Mouse (Mus musculus) stomach, embryonic 15.5 days (tissue): Measurements from ENCODE around the gene Plppr1. TPM values are rescaled to one million over a fixed set of nuclear protein-coding genes. Genes with fewer than 3 reads are reported as not detected.

Source experiments
- ATAC-seq: fragments of 200-750 bp; cut with Nextera tagmentation; 2 replicates; pipeline ENCODE4 v1.8.0; 2017; ENCODE audit warnings: low read depth, moderate number of reproducible peaks, moderate TSS enrichment; ENCODE audit not compliant: insufficient read depth, low FRiP score
- H3K27ac ChIP-seq: fragments of 300-500 bp; sonication (generic); 2 replicates; pipeline ENCODE4 v1.5.1; 2015; ENCODE audit warnings: mild to moderate bottlenecking, inconsistent platforms
- H3K27me3 ChIP-seq: fragments of 300-500 bp; sonication (generic); replicated peaks from 2 replicates; pipeline ENCODE4 v1.6.1; 2015; ENCODE audit warnings: inconsistent platforms
- H3K36me3 ChIP-seq: fragments of 300-500 bp; sonication (generic); 2 replicates; pipeline ENCODE4 v1.6.1; 2015; ENCODE audit warnings: inconsistent platforms
- H3K4me1 ChIP-seq: fragments of 300-500 bp; sonication (generic); 2 replicates; pipeline ENCODE4 v1.6.1; 2015; ENCODE audit warnings: inconsistent platforms
- H3K4me2 ChIP-seq: fragments of 300-500 bp; sonication (generic); 2 replicates; pipeline ENCODE4 v1.6.1; 2015; ENCODE audit warnings: mild to moderate bottlenecking, inconsistent platforms
- H3K4me3 ChIP-seq: fragments of 300-500 bp; sonication (generic); replicated peaks from 2 replicates; pipeline ENCODE4 v1.5.1; 2015; ENCODE audit warnings: inconsistent platforms
- H3K9ac ChIP-seq: fragments of 300-500 bp; sonication (generic); 2 replicates; pipeline ENCODE4 v1.6.1; 2015; ENCODE audit warnings: inconsistent platforms
- H3K9me3 ChIP-seq: fragments of 300-500 bp; sonication (generic); 2 replicates; pipeline ENCODE4 v1.6.1; 2016; ENCODE audit warnings: inconsistent platforms
- WGBS: fragments of 180-500 bp; shearing (Covaris S2); methylation state at CpG from one replicate; pipeline ENCODE4 v1.1.7; 2015; 5-methylcytosine and 5-hydroxymethylcytosine counted together
- polyA plus RNA-seq: library from polyadenylated mRNA; unstranded; fragments of >200 nt; fragmentation: Nextera tagmentation; extraction: Ambion mirVana; gene quantifications from 2 replicates; pipeline ENCODE4 v1.2.1, GENCODE M21; 2015

Plppr1 gene
- polyA plus RNA-seq, 1 experiment from 2014 or later: 2.4 TPM

DNA sequence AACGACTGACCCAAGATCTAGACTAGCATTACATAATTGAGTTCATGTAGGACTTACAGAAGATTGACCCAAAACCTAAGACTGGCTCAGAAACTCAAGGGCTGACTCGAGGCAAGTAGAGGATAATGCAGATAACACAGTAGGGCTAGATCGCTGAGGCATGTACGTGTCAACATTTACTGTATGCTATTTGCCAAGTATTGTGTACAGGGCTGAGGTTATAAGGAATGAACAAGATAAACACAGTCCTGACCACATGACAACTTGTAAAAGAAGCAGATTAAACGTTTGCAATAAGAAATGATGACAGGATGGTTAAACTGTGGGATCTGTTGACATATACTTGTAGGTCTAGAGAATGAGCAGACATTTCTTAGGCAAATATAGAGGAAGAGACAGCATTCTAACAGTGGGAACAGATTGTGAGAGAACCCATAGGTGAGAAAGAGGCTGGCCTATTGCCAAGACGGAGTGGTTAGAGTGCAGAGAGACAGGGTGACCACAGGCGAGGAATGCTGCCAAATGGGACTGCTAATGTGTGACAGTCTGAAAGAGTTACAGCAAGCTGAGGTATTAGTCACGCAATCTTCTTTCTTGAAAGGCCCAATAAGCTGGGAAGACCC is 138.2 kb downstream of the Plppr1 start:
- Histone ChIP-seq H3K9ac (no peak overlapping the region), H3K4me1 (no peaks in the 10 kb centered on the region), H3K4me3 (no peak overlapping the region), H3K27ac (no peak overlapping the region), H3K9me3 (no peaks in the 10 kb centered on the region), H3K27me3 (no peaks in the 10 kb centered on the region), H3K4me2 (no peak overlapping the region), H3K36me3 (no peaks in the 10 kb centered on the region)
- peak; percentile 86 for ATAC-seq
- 35% methylated on average over 8 of the region's 8 CpGs for WGBS

DNA sequence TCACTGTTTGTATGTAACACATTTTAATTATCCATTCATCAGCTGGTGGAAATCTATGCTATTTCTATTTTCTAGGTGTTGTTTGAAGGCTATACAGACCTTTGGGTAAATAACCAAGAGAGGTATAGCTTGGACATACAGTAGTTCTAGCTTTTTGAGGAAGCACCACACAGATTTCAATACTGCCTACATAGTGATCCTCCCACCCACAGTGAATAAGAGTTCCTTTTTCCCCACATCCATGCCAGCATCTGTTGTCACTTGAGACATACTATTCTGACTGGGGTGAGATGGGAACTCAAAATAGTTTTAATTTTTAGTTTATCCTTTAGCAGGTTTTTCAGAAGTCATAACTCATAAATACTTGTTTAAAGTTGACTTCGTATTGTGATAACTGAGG is 151.4 kb downstream of the Plppr1 start:
- ATAC-seq: no peak

DNA sequence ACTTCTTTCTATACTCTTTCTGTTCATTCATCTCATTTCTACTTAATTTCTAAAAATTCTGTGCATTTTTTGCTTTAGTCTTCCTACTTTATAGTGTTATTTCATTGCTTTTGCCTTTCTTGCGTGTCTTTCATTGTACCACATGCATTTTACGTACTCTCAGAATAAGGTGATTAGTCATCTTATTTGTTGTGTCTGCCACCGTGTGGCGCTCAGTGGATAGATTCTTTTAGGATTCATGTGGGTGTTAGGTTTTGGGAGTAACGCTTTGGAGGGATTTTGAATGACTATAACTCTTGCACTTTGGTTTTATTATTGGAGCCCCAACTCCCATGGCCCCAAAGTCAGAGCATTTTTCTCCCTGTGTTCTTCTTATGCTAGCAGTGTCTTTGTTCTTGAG is 152.5 kb downstream of the Plppr1 start:
- no peaks in the 10 kb centered on the region for H3K4me1 ChIP-seq
- ATAC-seq: no peak
- no peak overlapping the region for H3K4me3 ChIP-seq
- H3K27me3 ChIP-seq: no peaks in the 10 kb centered on the region
- no peaks in the 10 kb centered on the region for H3K9me3 ChIP-seq
- 61% methylated on average over 5 of the region's 5 CpGs for WGBS
- no peak overlapping the region for H3K9ac ChIP-seq
- H3K36me3 ChIP-seq: no peaks in the 10 kb centered on the region
- no peak overlapping the region for H3K4me2 ChIP-seq
- no peak overlapping the region for H3K27ac ChIP-seq

More for the DNA sequence above, 151.4 kb downstream of the Plppr1 start:
- H3K36me3 ChIP-seq: no peaks in the 10 kb centered on the region
- H3K9me3 ChIP-seq: no peaks in the 10 kb centered on the region
- H3K4me1 ChIP-seq: no peaks in the 10 kb centered on the region
- H3K4me2 ChIP-seq: no peak overlapping the region
- no peak overlapping the region for H3K9ac ChIP-seq
- H3K27me3 ChIP-seq: no peaks in the 10 kb centered on the region
- WGBS: 91% methylated on average over 1 of the region's 1 CpGs
- H3K4me3 ChIP-seq: no peak overlapping the region
- no peak overlapping the region for H3K27ac ChIP-seq

DNA sequence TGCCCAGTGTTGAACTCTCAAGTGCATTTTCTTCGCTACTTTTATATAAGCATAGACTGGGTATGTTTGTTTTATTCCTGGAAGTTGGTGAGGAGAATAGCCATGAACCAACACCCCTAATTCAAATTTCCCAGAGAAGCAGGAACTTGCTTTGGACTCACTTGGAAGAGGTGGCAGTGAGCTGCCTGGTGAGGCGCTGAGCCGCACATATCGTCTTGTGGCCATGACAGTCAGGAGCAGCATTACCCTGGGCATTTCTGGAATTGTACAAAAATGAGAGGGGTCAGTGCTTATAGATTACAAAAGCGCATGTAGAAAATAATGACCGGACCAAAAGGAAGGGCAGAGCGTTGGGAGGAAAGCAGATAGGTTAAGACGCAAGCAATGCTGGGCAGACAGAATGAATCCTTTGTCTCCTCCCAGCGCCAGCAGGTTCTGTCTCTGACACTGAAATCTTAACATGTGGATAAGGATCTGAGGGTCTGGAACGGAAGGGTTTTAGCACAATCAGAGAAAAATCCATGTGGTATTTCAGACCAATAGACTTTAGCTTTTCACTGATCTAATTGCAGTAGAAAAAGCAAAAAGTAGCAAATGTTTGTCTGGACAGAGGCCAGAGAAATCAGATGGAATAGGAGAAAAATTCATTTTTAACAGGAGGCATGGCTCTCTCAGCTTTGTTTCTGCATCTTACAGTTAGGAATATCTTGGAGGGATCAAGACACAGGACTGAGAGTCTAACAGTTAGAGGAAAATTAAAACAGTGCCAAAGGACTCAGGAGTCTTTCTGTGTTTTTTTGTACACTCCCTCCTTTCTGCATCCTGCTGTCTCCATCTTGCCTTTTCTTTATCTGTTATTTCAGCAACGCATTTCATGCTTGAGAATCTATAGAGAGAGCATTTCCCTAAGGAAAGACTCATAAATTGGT is 153.8 kb downstream of the Plppr1 start:
- 49% methylated on average over 11 of the region's 11 CpGs for WGBS
- ATAC-seq: no peak
- H3K4me3 ChIP-seq: no peak overlapping the region

DNA sequence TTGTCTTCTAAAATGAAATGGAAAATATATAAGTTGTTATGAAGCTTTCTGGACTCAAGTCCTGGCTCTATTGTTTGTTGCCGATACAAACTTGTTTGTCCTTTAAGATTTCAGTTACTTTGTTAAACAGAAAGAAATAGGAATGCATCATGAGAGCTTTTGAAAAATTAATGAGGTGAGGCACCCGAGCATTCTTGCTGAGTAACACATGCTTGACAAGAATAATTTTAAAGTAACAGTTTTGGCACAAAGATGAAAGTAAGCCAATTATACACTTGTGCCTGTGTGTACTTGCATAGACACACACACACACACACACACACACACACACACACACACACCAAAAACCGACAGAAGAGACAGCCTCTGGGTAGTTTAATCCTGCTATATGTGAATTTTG is 155.3 kb downstream of the Plppr1 start:
- no peaks in the 10 kb centered on the region for H3K27me3 ChIP-seq
- 65% methylated on average over 3 of the region's 3 CpGs for WGBS
- no peaks in the 10 kb centered on the region for H3K4me1 ChIP-seq
- ATAC-seq: no peak
- no peak overlapping the region for H3K4me3 ChIP-seq
- H3K9me3 ChIP-seq: no peaks in the 10 kb centered on the region
- no peak overlapping the region for H3K27ac ChIP-seq
- H3K4me2 ChIP-seq: no peak overlapping the region
- no peaks in the 10 kb centered on the region for H3K36me3 ChIP-seq
- H3K9ac ChIP-seq: no peak overlapping the region

More for the DNA sequence above, 153.8 kb downstream of the Plppr1 start:
- no peaks in the 10 kb centered on the region for H3K4me1 ChIP-seq
- no peak overlapping the region for H3K27ac ChIP-seq
- no peak overlapping the region for H3K4me2 ChIP-seq
- H3K9ac ChIP-seq: no peak overlapping the region
- H3K9me3 ChIP-seq: no peaks in the 10 kb centered on the region
- no peaks in the 10 kb centered on the region for H3K36me3 ChIP-seq
- H3K27me3 ChIP-seq: no peaks in the 10 kb centered on the region

DNA sequence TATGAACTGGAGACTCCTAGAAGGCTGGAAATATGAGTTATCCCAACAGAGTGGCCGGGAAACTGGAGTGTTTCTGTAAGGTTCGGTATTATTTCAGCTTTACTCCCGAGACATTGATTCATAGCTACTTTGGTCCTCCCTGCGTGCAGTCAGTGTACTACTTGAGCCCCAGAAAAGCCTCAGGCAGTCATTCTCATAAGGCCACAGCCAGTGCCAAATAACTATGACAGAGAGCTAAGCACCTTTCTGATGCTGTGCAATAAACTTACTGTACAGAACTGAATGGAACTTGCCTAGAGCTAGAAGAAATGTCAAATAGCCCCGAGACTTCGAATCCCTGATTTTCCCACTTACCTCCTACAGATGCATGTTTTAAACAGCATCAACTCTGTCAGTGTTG is 164.4 kb downstream of the Plppr1 start:
- H3K4me3 ChIP-seq: no peak overlapping the region
- H3K27me3 ChIP-seq: no peaks in the 10 kb centered on the region
- H3K36me3 ChIP-seq: no peaks in the 10 kb centered on the region
- no peak overlapping the region for H3K4me2 ChIP-seq
- H3K27ac ChIP-seq: no peak overlapping the region
- no peak for ATAC-seq
- no peaks in the 10 kb centered on the region for H3K4me1 ChIP-seq
- no peaks in the 10 kb centered on the region for H3K9me3 ChIP-seq
- WGBS: 71% methylated on average over 6 of the region's 6 CpGs
- H3K9ac ChIP-seq: no peak overlapping the region

DNA sequence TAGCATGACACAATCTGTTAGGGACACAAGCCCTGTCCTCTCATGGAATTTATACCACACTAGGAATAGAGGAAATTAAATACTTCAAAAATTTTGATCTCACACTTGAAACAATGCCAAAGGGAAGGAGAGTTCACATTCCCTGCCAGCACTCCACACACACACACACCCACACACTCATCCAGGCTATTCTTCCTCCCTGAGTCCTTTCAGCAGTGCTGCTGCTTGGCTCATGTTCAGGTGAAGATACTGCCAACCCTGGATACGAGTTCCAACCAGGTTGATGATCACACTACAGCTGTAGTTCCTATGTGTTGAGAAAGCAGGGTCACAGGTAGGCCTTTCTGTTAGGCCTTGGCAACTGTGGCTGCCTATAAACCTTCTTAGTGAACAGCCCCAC is 165.9 kb downstream of the Plppr1 start:
- Histone ChIP-seq H3K4me3 (no peak overlapping the region), H3K9me3 (no peaks in the 10 kb centered on the region), H3K4me2 (no peak overlapping the region), H3K9ac (no peak overlapping the region), H3K27me3 (no peaks in the 10 kb centered on the region), H3K27ac (no peak overlapping the region), H3K36me3 (no peaks in the 10 kb centered on the region), H3K4me1 (no peaks in the 10 kb centered on the region)
- WGBS: 41% methylated on average over 1 of the region's 1 CpGs
- no peak for ATAC-seq

DNA sequence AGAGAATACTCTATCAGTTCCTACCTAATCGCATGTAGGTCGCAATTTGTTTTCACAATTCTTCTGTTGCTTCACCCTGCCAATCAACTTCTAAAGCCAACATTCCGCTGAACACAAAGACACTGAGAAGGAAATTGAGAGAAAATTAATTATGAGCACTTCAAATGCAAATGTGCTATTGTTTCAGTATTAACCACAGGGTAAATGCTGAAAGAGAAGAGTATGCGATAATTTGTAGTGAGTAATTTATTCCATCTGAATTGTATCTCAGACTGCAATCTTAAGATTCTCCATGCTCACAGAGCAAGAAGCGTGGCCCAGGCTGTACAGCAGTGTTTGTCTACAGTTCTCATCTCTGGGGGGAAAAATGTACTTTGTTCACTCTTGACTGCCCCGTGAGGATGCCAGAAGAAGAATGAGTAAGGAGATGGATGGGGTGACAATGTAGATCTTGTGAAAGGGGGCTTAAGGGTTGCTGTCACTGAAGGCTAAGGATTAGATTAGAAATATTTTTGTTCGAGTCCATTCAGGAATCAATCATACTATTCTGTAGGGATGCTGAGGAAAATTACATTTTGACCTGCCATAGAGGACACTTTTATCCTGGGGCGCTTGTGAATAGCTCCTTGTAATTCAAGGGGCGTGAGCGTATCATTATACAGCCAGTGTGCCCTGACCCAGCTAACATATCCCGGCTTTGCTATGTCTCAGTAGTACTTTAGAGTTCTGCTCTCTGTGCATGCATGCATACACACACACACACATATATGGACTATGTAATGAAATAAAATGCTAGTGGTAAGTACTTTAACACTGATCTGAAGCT is 173.3 kb downstream of the Plppr1 start:
- no peak overlapping the region for H3K27ac ChIP-seq
- no peaks in the 10 kb centered on the region for H3K27me3 ChIP-seq
- no peak for ATAC-seq
- H3K4me3 ChIP-seq: no peak overlapping the region
- no peak overlapping the region for H3K4me2 ChIP-seq
- no peak overlapping the region for H3K9ac ChIP-seq
- H3K4me1 ChIP-seq: no peaks in the 10 kb centered on the region
- no peaks in the 10 kb centered on the region for H3K36me3 ChIP-seq
- H3K9me3 ChIP-seq: no peaks in the 10 kb centered on the region
- 73% methylated on average over 11 of the region's 11 CpGs for WGBS

DNA sequence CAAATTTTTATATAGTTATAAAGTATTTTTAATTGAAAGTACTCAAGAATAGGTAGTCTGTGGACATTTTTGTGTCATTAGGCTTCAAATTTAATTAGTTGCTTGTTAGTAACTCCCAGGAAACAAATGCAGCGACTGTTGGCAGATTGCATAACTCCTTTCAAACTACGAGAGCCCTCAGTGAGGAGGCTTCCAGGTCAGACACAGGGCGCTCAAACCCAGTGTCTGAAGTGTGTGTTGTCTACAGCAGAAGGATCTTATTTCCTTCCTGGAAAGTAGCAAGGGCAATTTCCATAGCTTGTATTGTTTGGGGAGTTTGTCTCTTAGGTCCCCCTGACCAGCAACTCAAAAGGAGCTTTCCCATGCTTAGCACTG is 173.9 kb downstream of the Plppr1 start:
- no peak overlapping the region for H3K9ac ChIP-seq
- H3K4me2 ChIP-seq: no peak overlapping the region
- H3K4me1 ChIP-seq: no peaks in the 10 kb centered on the region
- 65% methylated on average over 3 of the region's 3 CpGs for WGBS
- no peak overlapping the region for H3K4me3 ChIP-seq
- no peak overlapping the region for H3K27ac ChIP-seq
- ATAC-seq: no peak
- no peaks in the 10 kb centered on the region for H3K27me3 ChIP-seq
- H3K36me3 ChIP-seq: no peaks in the 10 kb centered on the region
- H3K9me3 ChIP-seq: no peaks in the 10 kb centered on the region

DNA sequence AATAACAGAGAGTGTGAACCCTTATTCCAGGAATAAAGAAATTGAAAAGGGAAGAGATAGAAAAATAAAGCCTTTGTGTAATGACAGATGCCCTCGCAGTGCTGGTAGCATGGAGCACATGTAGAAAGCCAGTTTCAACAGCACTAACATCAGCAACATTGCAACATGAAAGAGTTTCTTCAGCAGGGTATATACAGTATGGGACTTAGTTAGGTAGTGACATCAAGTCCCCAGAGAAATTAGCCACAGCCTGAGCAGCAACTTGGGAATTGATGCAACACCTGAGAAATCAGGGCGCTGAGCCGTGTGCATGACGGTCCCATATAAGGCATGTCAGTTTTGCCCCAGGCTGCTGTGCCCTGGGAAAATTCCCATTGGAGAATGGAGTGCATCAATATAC is 179.0 kb downstream of the Plppr1 start:
- Histone ChIP-seq H3K27ac (no peak overlapping the region), H3K36me3 (no peaks in the 10 kb centered on the region), H3K9me3 (no peaks in the 10 kb centered on the region), H3K4me2 (no peak overlapping the region), H3K27me3 (no peaks in the 10 kb centered on the region), H3K4me3 (no peak overlapping the region), H3K9ac (no peak overlapping the region), H3K4me1 (no peaks in the 10 kb centered on the region)
- no peak for ATAC-seq
- WGBS: 84% methylated on average over 4 of the region's 4 CpGs

DNA sequence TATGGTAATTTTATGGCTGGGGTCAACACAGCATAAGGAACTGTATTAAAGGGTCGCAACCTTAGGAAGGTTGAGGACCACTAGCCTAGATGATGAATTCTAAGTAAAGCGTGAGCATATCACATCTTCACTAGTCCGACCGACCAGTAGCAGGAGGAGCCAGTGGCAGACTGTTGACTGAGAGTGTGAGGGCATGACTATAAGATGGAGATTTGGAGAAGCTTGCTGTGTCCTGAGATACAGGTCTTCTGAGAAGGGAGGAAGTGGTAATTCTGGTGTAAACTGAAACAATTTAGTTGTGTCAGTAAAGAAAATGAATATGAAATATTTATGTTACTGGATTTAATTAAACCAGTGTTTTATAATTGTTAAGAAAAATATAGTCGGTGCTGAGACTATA is 180.4 kb downstream of the Plppr1 start:
- H3K27ac ChIP-seq: no peak overlapping the region
- H3K9me3 ChIP-seq: no peaks in the 10 kb centered on the region
- no peak for ATAC-seq
- H3K4me1 ChIP-seq: no peaks in the 10 kb centered on the region
- H3K4me2 ChIP-seq: no peak overlapping the region
- no peak overlapping the region for H3K4me3 ChIP-seq
- WGBS: 83% methylated on average over 5 of the region's 5 CpGs
- no peaks in the 10 kb centered on the region for H3K36me3 ChIP-seq
- no peaks in the 10 kb centered on the region for H3K27me3 ChIP-seq
- H3K9ac ChIP-seq: no peak overlapping the region

DNA sequence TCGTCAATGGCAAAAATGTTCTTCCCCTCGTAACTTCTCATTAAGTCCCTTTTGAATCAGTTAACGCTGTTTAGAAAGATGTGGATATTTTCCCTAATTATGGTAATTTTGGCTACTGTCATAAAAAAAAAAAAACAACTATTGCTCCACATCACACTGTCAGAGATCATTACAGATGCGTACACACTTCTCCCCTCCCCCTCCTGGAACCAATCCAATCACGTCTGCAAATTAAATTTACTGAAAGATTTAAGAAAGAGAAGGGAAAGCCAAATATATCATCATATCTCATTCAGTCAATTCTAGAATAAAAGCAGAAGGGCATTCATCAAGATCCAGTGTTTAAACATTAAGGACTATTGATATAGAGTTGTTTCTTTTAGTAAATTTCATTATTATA is 185.7 kb downstream of the Plppr1 start:
- Histone ChIP-seq H3K36me3 (no peaks in the 10 kb centered on the region), H3K9me3 (no peaks in the 10 kb centered on the region), H3K4me2 (no peak overlapping the region), H3K4me3 (no peak overlapping the region), H3K27me3 (no peaks in the 10 kb centered on the region), H3K9ac (no peak overlapping the region), H3K4me1 (no peaks in the 10 kb centered on the region), H3K27ac (no peak overlapping the region)
- ATAC-seq: no peak
- WGBS: 66% methylated on average over 5 of the region's 5 CpGs
